Mouse (Mus musculus) megakaryocyte, embryonic 14.5 days (primary cell): Measurements from ENCODE around the gene Upk1a.

Source experiments
- FLI1 ChIP-seq: IDR thresholded peaks from 2 replicates; pipeline ENCODE4 v1.6.1; 2012; ENCODE audit warnings: low read length, inconsistent platforms, mixed read lengths
- GATA1 ChIP-seq: IDR thresholded peaks from 3 replicates; pipeline ENCODE4 v1.6.1; 2012; ENCODE audit warnings: mixed read lengths, low read length, inconsistent platforms, borderline replicate concordance

DNA sequence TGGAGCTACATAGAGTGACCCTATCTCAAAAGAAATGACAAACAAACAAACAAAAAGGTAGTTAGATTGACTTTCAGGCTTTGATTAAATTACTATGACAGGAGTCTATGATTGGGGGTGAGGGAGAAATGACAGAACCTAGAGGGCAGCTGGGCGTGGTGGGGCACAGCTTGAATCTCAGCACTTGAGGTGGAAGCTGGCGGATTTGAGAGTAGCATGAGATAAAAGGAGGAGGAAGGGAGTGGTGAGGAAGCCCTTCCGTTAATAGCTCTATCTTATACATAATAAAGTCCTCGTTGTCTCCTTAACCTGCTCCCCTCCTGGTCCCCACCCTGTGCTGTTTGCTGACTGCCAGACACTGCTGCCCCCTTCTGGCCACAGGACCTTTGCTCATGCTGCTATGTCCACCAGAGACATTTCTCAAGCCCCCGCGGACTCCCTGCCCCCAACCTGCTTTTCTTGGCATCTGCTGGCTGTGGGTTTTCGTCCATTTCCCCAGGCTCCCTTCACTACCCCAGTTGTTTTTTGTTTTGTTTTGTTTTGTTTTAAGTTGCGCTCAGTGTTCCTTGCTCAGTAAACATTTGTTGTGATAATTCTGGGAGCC is 4.8 kb downstream of the Upk1a start:
- TF ChIP-seq GATA1 (no peak), FLI1 (no peak)
